Mouse (Mus musculus): ENCODE measurements at regions not wholly inside any gene's neighbourhood (a gene's known extent, or its start where the extent isn't known, plus 50 kb on each side); places are given as distances from the start of the nearest gene placed in this dataset.

DNA sequence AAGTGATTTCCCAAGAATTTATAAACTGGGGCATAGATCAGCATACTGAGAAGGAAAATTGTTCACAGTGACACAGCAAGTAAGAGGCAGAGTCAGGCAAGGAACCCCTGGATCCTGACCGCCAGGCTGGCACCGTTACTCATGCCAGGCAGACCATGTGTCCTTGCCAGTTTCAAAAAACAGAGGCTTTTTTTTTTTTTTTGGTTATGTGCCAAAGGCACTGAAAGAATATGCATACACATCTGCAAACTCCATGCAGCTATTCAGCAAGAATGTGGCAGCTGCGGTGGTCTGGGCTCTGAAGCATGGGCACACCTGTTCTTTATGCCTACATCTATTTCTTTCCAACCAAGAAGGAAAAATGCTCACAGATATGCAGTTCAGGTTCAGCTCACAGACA, 58.8 kb upstream of the Jam3 start:
- TF ChIP-seq EP300 (IDR thresholded peaks at IDR 0.05) (no peak), CTCF (IDR thresholded peaks at IDR 0.05) (no peak)
- Histone ChIP-seq H3K27ac (ENCODE audit: low read length) (no peak overlapping the region), H3K4me2 (replicated peaks; ENCODE audit: low read depth, low read length) (no peak overlapping the region), H3K36me3 (ENCODE audit: insufficient read depth, low read length) (no peaks in the 10 kb centered on the region), H3K27me3 (replicated peaks; ENCODE audit: insufficient read depth, low read length) (no peaks in the 10 kb centered on the region), H3K9me3 (ENCODE audit: low read length) (no peaks in the 10 kb centered on the region), H3K4me1 (ENCODE audit: insufficient read depth, low read depth, low read length) (no peaks in the 10 kb centered on the region), H3K9ac (replicated peaks; ENCODE audit: low read depth) (no peak overlapping the region), H3K4me3 (ENCODE audit: low read depth, low read length) (no peak overlapping the region)
- no peak for DNase-seq (ENCODE audit: low spot score)
- 80% methylated on average over 3 of the region's 3 CpGs for WGBS
- ATAC-seq = no peak

DNA sequence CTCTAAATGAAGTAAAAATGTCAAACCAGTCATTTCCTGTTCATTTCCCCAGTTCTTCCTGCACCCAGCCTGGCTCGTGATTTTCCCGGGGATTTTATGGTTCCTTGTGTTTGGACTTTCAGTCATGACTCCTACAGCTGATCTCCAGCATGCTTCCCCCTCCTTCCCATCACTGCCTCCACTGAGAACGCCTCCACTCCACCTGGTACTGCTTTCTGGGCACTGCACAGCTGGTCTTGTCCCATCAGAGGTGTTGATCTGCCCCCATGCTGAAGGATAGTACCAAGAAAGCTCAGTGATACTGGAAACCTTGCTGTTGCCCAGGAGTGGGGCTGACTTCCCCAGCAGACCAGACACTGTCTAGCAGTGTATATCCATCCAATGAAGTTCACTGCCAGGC, 53.6 kb upstream of the Jam3 start:
- ATAC-seq (no peak), DNase-seq (ENCODE audit: low spot score) (no peak)
- H3K9ac ChIP-seq (replicated peaks; ENCODE audit: low read depth) = no peak overlapping the region
- H3K36me3 ChIP-seq (ENCODE audit: insufficient read depth, low read length) = no peaks in the 10 kb centered on the region
- no peak overlapping the region for H3K27ac ChIP-seq (ENCODE audit: low read length)
- H3K9me3 ChIP-seq (ENCODE audit: low read length) = no peaks in the 10 kb centered on the region
- TF ChIP-seq CTCF (IDR thresholded peaks at IDR 0.05) (no peak), EP300 (IDR thresholded peaks at IDR 0.05) (no peak)
- H3K4me1 ChIP-seq (ENCODE audit: insufficient read depth, low read depth, low read length) = no peaks in the 10 kb centered on the region
- H3K4me3 ChIP-seq (ENCODE audit: low read depth, low read length) = no peak overlapping the region
- WGBS = 53% methylated on average over 3 of the region's 3 CpGs
- no peak overlapping the region for H3K4me2 ChIP-seq (replicated peaks; ENCODE audit: low read depth, low read length)
- H3K27me3 ChIP-seq (replicated peaks; ENCODE audit: insufficient read depth, low read length) = no peaks in the 10 kb centered on the region
